ENCODE assay signal across 14 mouse cellular contexts in genomic region chr7:96265941-96266340, GRCm38 (mm10).
DNase-seq lines count a peak whose midpoint lies in the region; ATAC-seq and TF ChIP-seq lines count a peak whose summit lies in the region.
"Had no signal": no experiment of that assay in that cellular context is flagged by ENCODE, and none has a peak within 500 bp of the region (broad histone marks: within the 10 kb centered on the region; RNA-seq: fewer than 3 reads in every experiment).

No protein-coding gene starts in this region.

- H3K4me2 ChIP-seq in hindbrain, postnatal 0 days (ENCODE audit: low read depth, low read length) = no peak overlapping the region
- H3K4me2 ChIP-seq: hindbrain, embryonic 12.5 days; liver, embryonic 13.5 days had no signal

- no peak overlapping the region for H3K9ac ChIP-seq in hindbrain, postnatal 0 days (replicated peaks; ENCODE audit: low read length)
- H3K9ac ChIP-seq: hindbrain, embryonic 12.5 days; liver, embryonic 13.5 days had no signal

- H3K27ac ChIP-seq in hindbrain, postnatal 0 days = no peak overlapping the region
- H3K27ac ChIP-seq: hindbrain, embryonic 12.5 days; liver, embryonic 13.5 days had no signal

- no peaks in the 10 kb centered on the region for H3K36me3 ChIP-seq in hindbrain, postnatal 0 days (ENCODE audit: insufficient read depth, low read length)
- H3K36me3 ChIP-seq: hindbrain, embryonic 12.5 days; liver, embryonic 13.5 days had no signal

- peak; percentile 18 for DNase-seq in adrenal gland, postnatal 10 days
- DNase-seq in adrenal gland, adult 8-10 months = no peak
- DNase-seq in heart, postnatal 10 days = peak; percentile 9 to 11
- no peak for DNase-seq in heart, adult 8-10 months (ENCODE audit: low spot score)
- DNase-seq in ovary, adult 18-20 months (ENCODE audit: low spot score) = peak; percentile 6
- DNase-seq in ovary, postnatal 36 days (ENCODE audit: low spot score) = no peak
- DNase-seq in testis, postnatal 14 days (ENCODE audit: low spot score) = peak; percentile 45
- DNase-seq in hindbrain, postnatal 0 days (ENCODE audit: low spot score) = no peak
- DNase-seq: cerebellum, adult 8-10 months; embryo, embryonic 11 days; kidney, adult 8-10 months; liver, embryonic 13.5 days had no signal

- H3K4me1 ChIP-seq in hindbrain, postnatal 0 days (ENCODE audit: insufficient read depth, low read length) = no peaks in the 10 kb centered on the region
- H3K4me1 ChIP-seq: liver, embryonic 13.5 days; megakaryocyte, embryonic 14.5 days had no signal

- H3K9me3 ChIP-seq in hindbrain, postnatal 0 days (ENCODE audit: low read length) = no peaks in the 10 kb centered on the region
- H3K9me3 ChIP-seq: hindbrain, embryonic 12.5 days; liver, embryonic 13.5 days had no signal

- intact Hi-C loops in heart, postnatal 10 days (cut with DNase I) = no loop called here

- no peak overlapping the region for H3K4me3 ChIP-seq in hindbrain, postnatal 0 days (ENCODE audit: low read length)
- H3K4me3 ChIP-seq: hindbrain, embryonic 12.5 days; liver, embryonic 13.5 days; megakaryocyte, embryonic 14.5 days had no signal

- no peak for TF ChIP-seq CTCF in hindbrain, postnatal 0 days (IDR thresholded peaks at IDR 0.05; ENCODE audit: low read depth)

- WGBS in hindbrain, postnatal 0 days = 65% methylated on average over 1 of the region's 1 CpGs

- H3K27me3 ChIP-seq in hindbrain, postnatal 0 days (ENCODE audit: insufficient read depth, low read length) = no peaks in the 10 kb centered on the region
- H3K27me3 ChIP-seq: hindbrain, embryonic 12.5 days; liver, embryonic 13.5 days; megakaryocyte, embryonic 14.5 days had no signal

- ATAC-seq in hindbrain, postnatal 0 days = no peak

Comparison
In these comparisons a context has a peak if more than half of its experiments do, and no peak if none do; other contexts are left out.
1. DNase-seq: peak in adrenal gland, postnatal 10 days (single experiment), heart, postnatal 10 days (2 of 2), ovary, adult 18-20 months (single experiment) and testis, postnatal 14 days (single experiment); none in adrenal gland, adult 8-10 months (single experiment), heart, adult 8-10 months (single experiment), ovary, postnatal 36 days (single experiment) and hindbrain, postnatal 0 days (single experiment).